Mouse (Mus musculus) ES-Bruce4 (cell line): Measurements from ENCODE around the gene Gm19345. TPM values are rescaled to one million over a fixed set of nuclear protein-coding genes. Genes with fewer than 3 reads are reported as not detected.

Experiments
- H3K27ac ChIP-seq: 2 replicates; pipeline ENCODE4 v1.5.1; 2012; ENCODE audit warnings: low read length, inconsistent platforms; ENCODE audit not compliant: insufficient read depth
- H3K27me3 ChIP-seq: 2 replicates; pipeline ENCODE4 v1.6.1; 2012; ENCODE audit warnings: mild to moderate bottlenecking, low read length, inconsistent platforms; ENCODE audit not compliant: control insufficient read depth, poor library complexity, insufficient read depth, severe bottlenecking
- H3K36me3 ChIP-seq: 2 replicates; pipeline ENCODE4 v1.6.1; 2012; ENCODE audit warnings: inconsistent platforms, mild to moderate bottlenecking, low read length, moderate library complexity; ENCODE audit not compliant: control insufficient read depth, poor library complexity, insufficient read depth, severe bottlenecking
- H3K4me1 ChIP-seq: one replicate; pipeline ENCODE4 v1.8.1; 2011; ENCODE audit warnings: low read length; ENCODE audit not compliant: control insufficient read depth, insufficient read depth
- H3K4me3 ChIP-seq: 2 replicates; pipeline ENCODE4 v1.5.1; 2011; ENCODE audit warnings: low read depth, mild to moderate bottlenecking, low read length
- H3K9ac ChIP-seq: 2 replicates; pipeline ENCODE4 v1.6.1; 2012; ENCODE audit warnings: low read depth, mild to moderate bottlenecking, inconsistent platforms; ENCODE audit not compliant: poor library complexity, severe bottlenecking
- H3K9me3 ChIP-seq: replicated peaks from 2 replicates; pipeline ENCODE4 v1.6.1; 2012; ENCODE audit warnings: mild to moderate bottlenecking, low read length, inconsistent platforms; ENCODE audit not compliant: control insufficient read depth, poor library complexity, insufficient read depth, severe bottlenecking
- CTCF ChIP-seq: IDR thresholded peaks from one replicate; pipeline ENCODE4 v1.8.1; 2011; ENCODE audit warnings: low read depth, low read length
- EP300 ChIP-seq: IDR thresholded peaks from 2 replicates; pipeline ENCODE4 v1.6.1; 2011; ENCODE audit warnings: low read depth, low read length; ENCODE audit not compliant: insufficient read depth
- POLR2A ChIP-seq: IDR thresholded peaks from one replicate; pipeline ENCODE4 v1.8.1; 2011; ENCODE audit warnings: low read length; ENCODE audit not compliant: insufficient read depth
- polyA plus RNA-seq: library from polyadenylated mRNA; stranded (reverse); fragments of >200 nt; gene quantifications from 2 replicates; pipeline ENCODE4 v1.2.4, GENCODE M21; 2011; ENCODE audit warnings: low read depth; ENCODE audit not compliant: missing spikeins, insufficient read depth, insufficient read length

The Gm19345 gene
- polyA plus RNA-seq, 1 experiment: 0.82 TPM

DNA sequence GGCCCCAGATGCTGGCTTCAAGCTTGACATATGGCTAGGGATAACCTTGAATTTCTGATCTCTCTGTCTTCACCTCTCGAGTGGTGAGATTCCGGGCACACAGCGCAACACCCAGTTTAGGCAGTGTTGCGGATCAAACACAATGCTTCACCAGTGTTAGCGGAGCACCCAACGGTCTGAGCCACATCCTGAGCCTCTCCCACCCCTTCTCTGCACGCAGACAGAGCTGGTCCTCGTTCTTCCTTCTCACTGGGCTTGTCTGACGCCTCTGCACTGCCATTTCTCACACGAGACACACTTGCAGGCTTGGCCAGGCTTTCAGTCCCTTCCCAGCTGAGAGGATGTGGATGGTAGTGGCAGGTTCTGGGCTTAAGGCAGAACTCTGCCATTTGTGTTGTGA lies 7.9 kb downstream of the Gm19345 start:
- no peaks in the 10 kb centered on the region for H3K9me3 ChIP-seq
- no peaks in the 10 kb centered on the region for H3K27me3 ChIP-seq
- TF ChIP-seq CTCF (no peak), EP300 (no peak), POLR2A (no peak)
- no peaks in the 10 kb centered on the region for H3K36me3 ChIP-seq
- no peak overlapping the region for H3K9ac ChIP-seq
- H3K27ac ChIP-seq: no peak overlapping the region
- no peak overlapping the region for H3K4me3 ChIP-seq
- H3K4me1 ChIP-seq: peaks cover 2% of the 10 kb centered on the region

DNA sequence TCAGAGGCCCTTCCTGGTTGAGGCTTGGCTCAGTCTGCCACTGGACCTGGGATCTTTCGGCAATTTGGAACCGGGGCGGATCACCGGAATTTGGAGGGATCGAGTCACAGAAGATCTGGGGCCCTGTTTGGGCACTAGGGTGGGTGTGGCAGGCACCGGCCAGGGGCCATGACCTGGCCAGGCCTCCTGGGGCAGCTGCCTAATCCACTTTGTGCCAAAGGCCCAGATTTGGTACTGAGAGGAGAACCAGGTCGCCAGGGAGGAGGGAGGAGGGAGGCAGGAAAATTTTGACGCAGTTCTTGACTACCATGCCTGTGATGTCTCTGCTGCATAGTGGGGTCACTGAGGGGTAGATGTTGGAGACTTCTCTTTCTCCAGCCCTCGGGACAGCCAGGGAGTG lies 9.4 kb downstream of the Gm19345 start, which contains the start of gene Ceacam16:
Ceacam16 (minus strand) TSS at position 101 of the 400 bp plus-strand sequence.
- no peak within 1 kb of the TSS for H3K9ac ChIP-seq
- no peaks in the 10 kb centered on the region for H3K9me3 ChIP-seq
- no peaks in the 10 kb centered on the region for H3K27me3 ChIP-seq
- peaks cover 4% of the 10 kb centered on the region for H3K4me1 ChIP-seq
- TF ChIP-seq POLR2A (no peak), CTCF (no peak), EP300 (no peak)
- H3K4me3 ChIP-seq: no peak within 1 kb of the TSS
- H3K27ac ChIP-seq: no peak within 1 kb of the TSS
- no peaks in the 10 kb centered on the region for H3K36me3 ChIP-seq

DNA sequence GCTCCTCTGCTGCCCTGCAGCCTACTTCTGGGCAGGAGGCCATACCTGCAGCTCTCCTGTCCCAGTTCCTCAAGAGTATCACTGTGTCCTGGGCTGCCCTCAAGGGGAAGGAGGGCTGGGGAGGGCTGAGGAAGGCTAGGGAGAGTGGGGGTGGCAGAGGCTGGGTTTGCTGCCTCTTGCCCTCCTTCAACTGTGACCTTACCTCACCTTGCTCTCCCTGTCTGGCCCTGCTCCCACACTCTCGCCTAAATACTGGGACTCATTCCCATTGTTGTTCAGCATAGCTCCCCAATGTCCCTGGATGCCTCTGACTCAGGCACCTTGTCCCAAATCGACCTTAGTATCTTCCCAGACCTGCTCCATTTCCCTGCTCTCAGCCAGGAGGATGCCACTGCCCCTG lies 12.4 kb downstream of the Gm19345 start:
- no peaks in the 10 kb centered on the region for H3K36me3 ChIP-seq
- no peak overlapping the region for H3K27ac ChIP-seq
- no peaks in the 10 kb centered on the region for H3K9me3 ChIP-seq
- no peak overlapping the region for H3K9ac ChIP-seq
- no peak for TF ChIP-seq EP300
- no peak for TF ChIP-seq POLR2A
- TF ChIP-seq CTCF: no peak
- H3K4me1 ChIP-seq: peaks cover 4% of the 10 kb centered on the region
- no peak overlapping the region for H3K4me3 ChIP-seq
- H3K27me3 ChIP-seq: no peaks in the 10 kb centered on the region

DNA sequence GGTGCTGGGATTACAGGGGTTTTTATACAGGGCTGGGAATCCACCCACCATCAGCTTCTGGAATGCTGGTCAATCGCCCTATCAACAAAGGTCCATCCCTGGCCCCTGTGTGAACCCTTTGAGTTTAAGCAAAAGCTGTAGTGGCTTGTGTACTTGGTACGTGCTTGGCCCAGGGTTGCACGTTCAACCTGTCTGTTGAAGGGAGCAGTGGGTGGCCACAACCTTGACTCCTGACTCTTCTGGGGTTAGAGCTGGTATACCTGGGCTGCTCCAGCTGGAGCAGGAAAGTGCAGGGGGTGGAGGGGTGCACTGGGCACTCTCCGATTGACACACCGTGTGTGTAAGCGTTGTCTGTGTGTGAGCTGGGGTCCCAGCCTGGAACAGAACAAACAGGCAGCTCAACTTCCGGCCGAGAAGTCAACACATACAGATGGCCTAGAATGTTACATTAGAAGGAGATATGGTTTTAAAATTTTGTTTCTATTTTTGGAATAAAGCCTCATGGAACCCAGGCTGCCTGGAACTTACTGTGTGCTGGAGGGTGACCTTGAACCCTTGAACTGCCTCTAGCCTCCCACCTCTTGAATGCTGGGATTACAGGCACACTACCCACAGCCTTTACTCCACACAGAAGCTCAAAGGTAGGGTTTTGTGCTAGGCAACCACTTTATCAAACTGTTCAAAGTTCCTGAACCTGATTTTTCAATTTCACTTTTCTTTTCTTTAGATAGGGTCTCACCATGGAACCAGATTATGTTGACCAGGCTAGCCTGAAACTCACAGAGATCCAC lies 13.6 kb downstream of the Gm19345 start:
- TF ChIP-seq POLR2A (no peak), EP300 (no peak), CTCF (no peak)
- H3K4me1 ChIP-seq: peaks cover 4% of the 10 kb centered on the region
- no peaks in the 10 kb centered on the region for H3K27me3 ChIP-seq

DNA sequence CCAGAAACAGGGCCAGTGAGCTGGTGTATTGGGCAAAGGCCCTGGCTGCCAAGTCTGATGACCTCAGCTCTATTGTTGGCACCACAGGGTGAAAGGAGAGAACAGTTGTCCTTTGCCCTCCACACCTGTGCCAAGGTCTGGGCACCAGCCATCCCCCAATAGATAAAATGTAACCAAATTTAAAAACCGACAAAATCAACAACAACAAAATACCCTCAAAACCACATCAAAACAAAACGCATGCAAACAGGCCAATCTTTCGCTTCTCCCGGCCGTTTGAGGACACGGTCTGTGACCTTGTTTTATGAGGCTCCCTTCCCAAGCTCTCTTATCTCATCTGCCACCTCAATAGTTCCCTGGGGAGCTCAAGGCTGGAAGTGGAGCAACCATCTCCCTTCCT lies 14.7 kb downstream of the Gm19345 start:
- no peaks in the 10 kb centered on the region for H3K9me3 ChIP-seq
- TF ChIP-seq EP300 (no peak), CTCF (no peak), POLR2A (no peak)
- no peaks in the 10 kb centered on the region for H3K36me3 ChIP-seq
- peaks cover 4% of the 10 kb centered on the region for H3K4me1 ChIP-seq
- no peak overlapping the region for H3K9ac ChIP-seq
- H3K4me3 ChIP-seq: no peak overlapping the region
- no peaks in the 10 kb centered on the region for H3K27me3 ChIP-seq
- no peak overlapping the region for H3K27ac ChIP-seq

More for the DNA sequence above, 13.6 kb downstream of the Gm19345 start:
- no peak overlapping the region for H3K9ac ChIP-seq
- no peak overlapping the region for H3K27ac ChIP-seq
- H3K9me3 ChIP-seq: no peaks in the 10 kb centered on the region
- no peak overlapping the region for H3K4me3 ChIP-seq
- no peaks in the 10 kb centered on the region for H3K36me3 ChIP-seq

DNA sequence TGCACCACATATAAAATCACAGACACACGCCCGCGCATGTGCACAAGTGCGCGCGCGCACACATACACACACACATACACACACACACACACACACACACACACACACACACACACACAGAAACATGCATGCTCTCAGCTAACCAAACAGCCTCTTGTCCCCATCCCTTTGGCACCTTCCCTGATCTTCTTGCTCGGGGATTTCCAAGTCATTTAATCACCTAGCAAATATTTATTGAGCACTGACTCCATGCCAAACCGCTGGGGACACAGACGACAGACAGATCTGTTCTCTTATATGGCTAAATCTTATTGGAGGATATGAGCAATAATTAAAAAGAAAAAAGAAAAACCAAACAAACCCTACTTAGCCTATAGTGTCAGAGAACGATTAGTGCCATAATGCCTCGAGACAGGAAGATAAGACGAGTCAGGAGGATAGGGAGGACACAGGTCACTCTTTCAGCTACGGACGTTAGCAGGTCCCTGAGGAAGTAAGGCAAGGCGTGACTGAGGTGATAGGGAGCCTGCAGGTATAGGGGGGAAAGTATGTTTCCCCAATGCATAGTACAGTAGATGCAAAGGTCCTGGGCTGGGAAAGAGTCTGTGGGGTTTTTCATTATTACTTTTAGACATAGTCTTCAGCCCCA lies 16.1 kb downstream of the Gm19345 start:
- H3K4me1 ChIP-seq: peaks cover 4% of the 10 kb centered on the region
- TF ChIP-seq EP300 (no peak), CTCF (no peak), POLR2A (no peak)
- H3K9ac ChIP-seq: no peak overlapping the region
- no peak overlapping the region for H3K4me3 ChIP-seq
- no peaks in the 10 kb centered on the region for H3K27me3 ChIP-seq
- H3K9me3 ChIP-seq: no peaks in the 10 kb centered on the region
- no peaks in the 10 kb centered on the region for H3K36me3 ChIP-seq
- no peak overlapping the region for H3K27ac ChIP-seq
